Mouse (Mus musculus) midbrain, embryonic 13.5 days (tissue): ENCODE data around the gene Clcc1. TPM values are rescaled to one million over a fixed set of nuclear protein-coding genes. Genes with fewer than 3 reads are reported as not detected.
"Not testable (repeated sequence)": the region's sequence is repeated elsewhere in the genome, so short reads cannot be mapped to it uniquely, and the experiment has no call there.

Experiments used
- ATAC-seq: fragments of 200-750 bp; cut with Nextera tagmentation; 2 replicates; pipeline ENCODE4 v1.8.0; 2017; ENCODE audit warnings: mild to moderate bottlenecking, moderate TSS enrichment, moderate library complexity
- H3K27ac ChIP-seq: fragments of 300-500 bp; sonication (generic); 2 replicates; pipeline ENCODE4 v1.5.1; 2015; ENCODE audit warnings: inconsistent platforms, mild to moderate bottlenecking, moderate library complexity
- H3K27me3 ChIP-seq: fragments of 300-500 bp; sonication (generic); 2 replicates; pipeline ENCODE4 v1.6.1; 2015; ENCODE audit warnings: mild to moderate bottlenecking, inconsistent platforms
- H3K36me3 ChIP-seq: fragments of 300-500 bp; sonication (generic); 2 replicates; pipeline ENCODE4 v1.6.1; 2015; ENCODE audit warnings: mild to moderate bottlenecking, inconsistent platforms
- H3K4me1 ChIP-seq: fragments of 300-500 bp; sonication (generic); replicated peaks from 2 replicates; pipeline ENCODE4 v1.6.1; 2015; ENCODE audit warnings: inconsistent platforms
- H3K4me2 ChIP-seq: fragments of 300-500 bp; sonication (generic); replicated peaks from 2 replicates; pipeline ENCODE4 v1.6.1; 2015; ENCODE audit warnings: moderate library complexity, mild to moderate bottlenecking, inconsistent platforms
- H3K4me3 ChIP-seq: fragments of 300-500 bp; sonication (generic); replicated peaks from 2 replicates; pipeline ENCODE4 v1.5.1; 2015; ENCODE audit warnings: mild to moderate bottlenecking, inconsistent platforms
- H3K9ac ChIP-seq: fragments of 300-500 bp; sonication (generic); replicated peaks from 2 replicates; pipeline ENCODE4 v1.6.1; 2015; ENCODE audit warnings: mild to moderate bottlenecking, inconsistent platforms
- H3K9me3 ChIP-seq: fragments of 300-500 bp; sonication (generic); 2 replicates; pipeline ENCODE4 v1.6.1; 2016; ENCODE audit warnings: mild to moderate bottlenecking, inconsistent platforms
- WGBS: fragments of 180-500 bp; shearing (Covaris S2); methylation state at CpG from one replicate; pipeline ENCODE4 v1.1.7; 2015; 5-methylcytosine and 5-hydroxymethylcytosine counted together
- polyA plus RNA-seq: library from polyadenylated mRNA; unstranded; fragments of >200 nt; fragmentation: Nextera tagmentation; extraction: Ambion mirVana; gene quantifications from 2 replicates; pipeline ENCODE4 v1.2.1, GENCODE M21; 2015

The Clcc1 gene
- polyA plus RNA-seq = 52.3 and 57.5 TPM in 2 replicates

DNA sequence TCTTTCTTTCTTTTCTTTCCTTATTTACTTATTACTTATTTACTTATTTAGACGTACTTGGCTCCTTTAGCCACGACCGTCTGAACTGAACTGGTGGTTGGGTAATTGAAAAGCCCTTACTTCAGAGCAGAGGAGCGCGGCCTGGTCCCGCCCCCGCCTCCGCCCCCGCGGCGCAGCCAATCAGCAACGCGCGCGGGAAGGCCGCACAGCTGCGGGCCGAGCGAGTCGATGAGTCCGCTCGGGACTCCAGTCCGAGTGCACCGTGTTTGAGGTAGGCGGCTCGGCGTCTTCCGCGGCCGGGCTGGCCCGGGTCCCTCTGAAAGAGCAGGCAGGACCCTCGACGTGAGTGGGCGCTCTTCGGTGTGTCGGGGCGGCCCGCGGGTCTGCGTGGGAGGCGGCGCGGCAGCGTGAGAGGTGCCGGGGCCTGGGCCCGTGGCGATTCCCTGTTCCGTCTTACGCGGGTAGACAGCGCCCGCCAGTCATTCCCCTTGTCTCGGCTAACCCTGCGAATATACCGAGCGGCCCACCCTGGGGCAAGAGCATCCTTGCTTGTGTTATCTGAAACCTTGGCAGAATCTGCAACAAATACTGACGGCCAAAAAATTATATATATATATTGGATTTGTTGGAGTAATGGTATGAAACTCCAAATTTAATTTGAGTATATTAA lies at the start of gene Clcc1:
Gene Clcc1, plus strand, starts transcription at position 204 of the 670 bp plus-strand sequence.
- no peaks in the 10 kb centered on the region for H3K9me3 ChIP-seq
- 0% methylated on average over 56 of the region's 57 CpGs for WGBS
- H3K36me3 ChIP-seq = no peaks in the 10 kb centered on the region

DNA sequence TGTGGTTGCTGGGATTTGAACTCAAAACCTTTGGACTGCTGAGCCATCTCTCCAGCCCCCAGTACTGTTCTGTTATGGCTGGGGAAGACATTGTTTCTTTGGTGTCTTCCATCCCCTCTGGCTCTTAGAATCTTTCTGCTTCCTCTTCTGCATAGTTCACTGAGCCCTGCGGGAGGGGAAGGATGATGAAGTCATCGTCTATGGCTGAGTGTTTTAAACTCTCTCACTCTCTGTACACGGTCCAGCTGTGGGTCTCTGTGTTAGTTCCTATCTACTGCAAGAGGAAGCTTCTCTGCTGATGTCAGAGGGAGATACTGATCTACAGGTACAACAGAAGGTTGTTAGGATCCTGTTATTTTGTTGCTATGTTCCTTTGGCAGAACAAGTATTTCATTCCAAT lies 44.8 kb upstream of the Clcc1 start:
- no peak overlapping the region for H3K9ac ChIP-seq
- ATAC-seq = no peak
- peaks cover 37% of the 10 kb centered on the region for H3K36me3 ChIP-seq
- no peak overlapping the region for H3K4me3 ChIP-seq
- H3K4me1 ChIP-seq = no peaks in the 10 kb centered on the region
- H3K27me3 ChIP-seq = no peaks in the 10 kb centered on the region
- H3K9me3 ChIP-seq = no peaks in the 10 kb centered on the region
- 71% methylated on average over 3 of the region's 3 CpGs for WGBS
- H3K4me2 ChIP-seq = no peak overlapping the region
- no peak overlapping the region for H3K27ac ChIP-seq

More for the DNA sequence above, at the start of gene Clcc1:
- peak within 1 kb of the TSS; percentile 82 for H3K27ac ChIP-seq
- ATAC-seq = peak; percentile 98
- H3K27me3 ChIP-seq = no peaks in the 10 kb centered on the region
- peaks cover 19% of the 10 kb centered on the region for H3K4me1 ChIP-seq
- H3K4me3 ChIP-seq = peak within 1 kb of the TSS; percentile 77
- peak within 1 kb of the TSS; percentile 78 for H3K9ac ChIP-seq
- H3K4me2 ChIP-seq = peak within 1 kb of the TSS; percentile 65

DNA sequence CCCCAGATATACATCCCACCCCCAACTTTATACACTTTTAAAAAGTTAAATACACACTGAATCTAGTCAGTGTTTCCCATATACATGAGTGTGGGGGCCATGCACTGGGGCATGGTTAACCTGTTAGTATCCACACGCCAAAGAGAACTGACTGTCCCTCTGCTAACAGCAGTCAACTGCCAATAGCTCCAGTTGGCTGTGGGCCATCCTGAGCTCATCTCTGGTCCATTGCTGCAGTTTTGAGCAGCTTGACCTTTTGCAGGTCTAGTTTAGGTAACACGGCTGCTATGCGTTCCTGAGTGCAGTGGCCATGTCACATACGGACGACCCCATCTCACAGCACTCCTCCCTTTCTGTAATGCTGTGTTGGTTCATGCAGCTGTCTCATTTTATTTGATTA lies 19.0 kb upstream of the Clcc1 start:
- H3K4me3 ChIP-seq = no peak overlapping the region
- H3K9ac ChIP-seq = no peak overlapping the region
- no peak for ATAC-seq
- H3K4me1 ChIP-seq = no peaks in the 10 kb centered on the region
- no peaks in the 10 kb centered on the region for H3K27me3 ChIP-seq
- peaks cover 47% of the 10 kb centered on the region for H3K36me3 ChIP-seq
- H3K4me2 ChIP-seq = no peak overlapping the region
- H3K27ac ChIP-seq = no peak overlapping the region
- 96% methylated on average over 5 of the region's 5 CpGs for WGBS
- no peaks in the 10 kb centered on the region for H3K9me3 ChIP-seq

DNA sequence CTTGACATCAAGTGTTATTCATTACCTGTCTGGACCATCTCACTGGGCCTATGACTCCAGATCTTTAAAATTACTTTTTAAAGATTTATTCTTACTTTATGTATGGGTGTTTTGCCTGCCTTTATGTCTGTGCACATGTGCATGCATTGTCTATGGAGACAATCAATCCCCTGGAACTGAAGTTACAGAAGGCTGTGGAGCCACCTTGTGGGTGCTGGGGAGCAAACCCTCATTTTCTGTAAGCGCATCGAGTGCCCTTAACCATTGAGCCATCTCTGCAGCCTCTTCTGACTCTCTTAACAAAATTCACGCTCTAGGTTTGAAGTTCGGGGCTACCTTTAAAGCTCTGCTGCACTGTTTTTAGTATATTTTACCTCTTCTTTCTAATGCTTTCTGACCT lies 14.3 kb upstream of the Clcc1 start:
- WGBS = 54% methylated on average over 4 of the region's 4 CpGs
- no peaks in the 10 kb centered on the region for H3K27me3 ChIP-seq
- H3K4me1 ChIP-seq = no peaks in the 10 kb centered on the region
- no peak overlapping the region for H3K9ac ChIP-seq
- peaks cover 53% of the 10 kb centered on the region for H3K36me3 ChIP-seq
- H3K4me2 ChIP-seq = no peak overlapping the region
- H3K9me3 ChIP-seq = no peaks in the 10 kb centered on the region
- no peak overlapping the region for H3K4me3 ChIP-seq
- no peak for ATAC-seq
- H3K27ac ChIP-seq = no peak overlapping the region

DNA sequence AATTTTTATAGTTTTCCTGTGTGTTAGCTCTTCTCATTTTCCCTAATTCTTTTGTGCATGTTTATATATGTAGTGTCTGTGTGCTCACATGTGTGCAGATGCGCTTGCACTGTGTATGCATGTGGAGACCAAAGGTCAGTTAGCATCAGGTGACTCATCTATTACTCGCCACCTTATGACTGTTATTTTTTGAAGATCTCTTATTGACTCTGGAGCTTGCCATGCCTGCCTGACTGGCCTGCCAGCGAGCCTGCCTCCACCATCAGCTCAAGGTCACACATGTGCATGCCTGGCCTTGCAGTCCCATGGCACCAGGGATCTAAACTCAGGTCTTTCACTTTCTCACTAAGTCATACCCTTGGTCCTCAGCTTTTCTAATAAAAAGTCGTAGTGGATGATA lies 12.7 kb upstream of the Clcc1 start:
- ATAC-seq = no peak
- 90% methylated on average over 4 of the region's 4 CpGs for WGBS
- Histone ChIP-seq H3K9me3 (no peaks in the 10 kb centered on the region), H3K27ac (no peak overlapping the region), H3K4me2 (no peak overlapping the region), H3K4me1 (no peaks in the 10 kb centered on the region), H3K36me3 (peaks cover 58% of the 10 kb centered on the region), H3K4me3 (no peak overlapping the region), H3K9ac (no peak overlapping the region), H3K27me3 (no peaks in the 10 kb centered on the region)

DNA sequence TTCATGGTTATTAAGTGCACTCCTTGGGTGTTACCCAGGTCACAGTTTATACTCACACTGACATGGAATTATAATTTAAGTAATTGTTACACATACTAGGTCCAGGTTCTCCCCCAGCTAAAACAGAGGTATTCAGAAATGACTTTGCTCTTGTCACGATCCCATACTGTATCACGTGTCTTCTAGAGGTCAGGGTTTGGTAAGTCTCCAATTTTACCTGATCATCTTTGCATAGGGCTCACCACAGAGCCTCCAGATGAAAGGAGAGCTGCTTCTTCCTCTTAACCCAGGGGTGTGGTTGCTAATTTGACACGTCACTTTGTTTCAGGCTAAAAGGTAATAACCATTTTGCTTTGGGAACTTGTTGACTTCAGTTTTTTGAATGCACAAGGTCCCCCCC lies 8.9 kb upstream of the Clcc1 start:
- Histone ChIP-seq H3K36me3 (peaks cover 39% of the 10 kb centered on the region), H3K4me1 (no peaks in the 10 kb centered on the region), H3K4me2 (no peak overlapping the region), H3K27ac (no peak overlapping the region), H3K9ac (no peak overlapping the region), H3K4me3 (no peak overlapping the region), H3K27me3 (no peaks in the 10 kb centered on the region), H3K9me3 (no peaks in the 10 kb centered on the region)
- ATAC-seq = no peak
- 93% methylated on average over 3 of the region's 3 CpGs for WGBS

DNA sequence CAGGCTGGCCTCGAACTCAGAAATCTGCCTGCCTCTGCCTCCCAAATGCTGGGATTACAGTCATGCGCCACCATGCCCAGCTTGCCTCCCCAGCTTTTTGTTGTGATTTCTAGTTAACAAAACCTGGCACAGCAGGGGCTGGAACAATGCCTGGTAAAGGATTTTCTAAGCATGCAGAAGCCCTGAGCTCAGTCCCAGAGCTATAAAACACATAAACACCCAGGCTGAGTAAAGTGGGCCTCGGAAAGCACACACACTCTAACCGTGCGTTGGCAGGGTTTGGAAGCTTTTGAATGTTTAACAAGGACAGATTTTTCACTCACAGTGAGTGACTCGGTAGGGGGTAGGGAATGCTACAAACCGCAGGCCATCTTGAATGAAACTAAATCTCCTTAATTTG lies 7.7 kb upstream of the Clcc1 start:
- 50% methylated on average over 7 of the region's 7 CpGs for WGBS
- ATAC-seq = no peak
- Histone ChIP-seq H3K27me3 (no peaks in the 10 kb centered on the region), H3K4me1 (no peaks in the 10 kb centered on the region), H3K36me3 (peaks cover 37% of the 10 kb centered on the region), H3K9me3 (no peaks in the 10 kb centered on the region), H3K9ac (no peak overlapping the region), H3K27ac (no peak overlapping the region), H3K4me3 (no peak overlapping the region), H3K4me2 (no peak overlapping the region)

DNA sequence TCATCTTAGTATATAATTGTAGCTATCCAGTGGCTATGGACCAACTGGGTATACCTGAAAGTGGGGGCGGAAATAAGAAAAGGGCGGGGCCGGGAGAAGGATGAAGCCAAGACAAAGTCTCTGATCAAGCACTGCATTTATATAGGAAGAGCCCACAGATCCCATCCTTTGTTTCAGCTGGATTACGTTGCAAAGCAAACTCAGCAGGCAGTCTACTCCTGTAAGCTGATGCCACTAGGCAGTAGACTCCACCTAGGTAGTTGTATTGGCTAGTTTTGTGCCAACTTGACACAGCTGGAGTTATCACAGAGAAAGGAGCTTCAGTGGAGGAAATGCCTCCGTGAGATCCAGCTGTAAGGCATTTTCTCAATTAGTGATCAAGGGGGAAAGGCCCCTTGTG lies 6.0 kb upstream of the Clcc1 start:
- not testable (repeated sequence) for H3K4me3 ChIP-seq, H3K4me2 ChIP-seq, H3K27ac ChIP-seq, H3K9ac ChIP-seq, ATAC-seq, H3K27me3 ChIP-seq, H3K4me1 ChIP-seq, H3K9me3 ChIP-seq
- WGBS = 37% methylated on average over 5 of the region's 5 CpGs
- peaks cover 33% of the 10 kb centered on the region for H3K36me3 ChIP-seq

DNA sequence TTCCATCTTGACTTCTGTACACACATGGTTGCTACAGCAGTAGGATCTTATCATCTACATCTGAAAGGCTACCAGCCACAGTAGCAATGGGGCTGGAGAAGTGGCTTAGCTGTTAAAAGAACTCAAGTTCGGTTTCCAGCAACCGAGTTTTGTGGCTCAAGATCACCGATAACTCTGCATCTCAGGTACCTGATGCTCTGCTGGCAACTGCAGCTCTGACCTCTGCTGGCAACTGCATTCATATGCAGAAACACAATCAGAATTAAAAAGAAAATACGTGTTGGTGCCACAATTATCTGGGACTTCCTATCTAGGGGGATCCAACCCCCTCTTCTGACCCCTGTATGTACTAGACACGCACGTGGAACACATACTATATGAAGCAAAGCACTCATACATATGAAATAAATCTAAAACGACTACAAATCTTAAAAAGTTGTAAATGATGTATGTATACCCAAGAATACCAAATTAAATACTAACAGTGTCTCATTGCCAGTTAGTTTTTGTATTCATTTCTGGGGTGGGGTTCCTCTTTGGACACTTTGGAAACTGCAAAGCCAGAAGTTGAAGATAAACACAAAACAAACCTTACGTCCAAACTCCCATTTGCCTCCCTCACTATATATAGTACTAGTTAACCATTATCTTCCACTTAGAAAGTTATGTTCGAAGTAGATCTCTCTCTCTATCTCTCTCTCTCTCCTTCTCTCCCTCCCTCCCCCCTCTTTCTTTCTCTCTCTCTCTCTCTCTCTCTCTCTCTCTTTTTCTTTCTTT lies 659 bp upstream of the Clcc1 start:
- no peak overlapping the region for H3K27ac ChIP-seq
- H3K27me3 ChIP-seq = no peaks in the 10 kb centered on the region
- H3K9me3 ChIP-seq = no peaks in the 10 kb centered on the region
- no peaks in the 10 kb centered on the region for H3K36me3 ChIP-seq
- no peak overlapping the region for H3K9ac ChIP-seq
- ATAC-seq = no peak
- peaks cover 19% of the 10 kb centered on the region for H3K4me1 ChIP-seq
- WGBS = 26% methylated on average over 9 of the region's 9 CpGs
- H3K4me3 ChIP-seq = no peak overlapping the region; the same call in 1 of the 2 replicates
- H3K4me2 ChIP-seq = peak overlapping the region; percentile 26; the same call in 1 of the 2 replicates

DNA sequence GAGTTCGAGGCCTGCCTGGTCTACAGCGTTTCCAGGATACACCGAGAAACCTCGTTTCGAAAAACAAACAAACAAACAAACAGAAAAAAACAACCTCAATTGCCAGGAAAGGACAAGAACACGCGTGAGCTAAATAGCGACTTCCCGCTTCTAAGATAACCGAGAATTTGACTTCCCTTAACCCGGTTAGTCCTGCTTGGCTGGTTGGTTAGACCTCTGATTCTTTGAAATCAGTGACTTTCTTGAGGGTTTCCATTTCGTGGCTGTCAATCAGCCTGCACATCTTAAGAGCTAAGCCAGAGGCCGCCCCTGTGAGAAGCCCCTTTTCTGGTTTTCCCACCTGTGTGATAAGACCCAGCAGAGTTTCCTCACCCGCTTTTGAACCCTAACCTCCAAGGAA lies 853 bp downstream of the Clcc1 start:
- peak overlapping the region; percentile 78 for H3K9ac ChIP-seq

DNA sequence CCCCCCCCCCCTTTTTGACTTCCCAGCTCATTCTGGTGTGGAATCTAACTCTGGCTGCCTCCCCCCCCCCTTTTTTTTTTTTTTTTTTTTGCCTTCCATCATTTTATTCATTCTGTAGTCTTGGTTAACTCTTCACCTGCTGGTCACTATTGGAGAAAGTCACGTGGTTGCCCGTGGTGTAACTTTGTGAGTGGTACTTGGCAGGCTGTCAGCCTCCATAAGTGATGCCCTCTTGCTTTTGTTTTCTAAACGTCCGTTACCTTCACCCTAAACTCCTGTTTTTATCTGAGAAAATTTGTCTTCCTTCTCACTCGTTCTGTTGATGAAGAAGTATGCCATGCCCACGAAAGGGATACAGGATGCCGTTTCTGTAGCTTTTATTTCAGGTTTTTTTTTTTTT lies 1.8 kb downstream of the Clcc1 start:
- Histone ChIP-seq H3K4me3 (no peak overlapping the region), H3K4me1 (peaks cover 19% of the 10 kb centered on the region), H3K9me3 (no peaks in the 10 kb centered on the region), H3K27ac (no peak overlapping the region), H3K9ac (no peak overlapping the region), H3K4me2 (no peak overlapping the region), H3K27me3 (no peaks in the 10 kb centered on the region), H3K36me3 (0 out of 2 replicates have a peak, but pooled peaks cover 3% of the 10 kb centered on the region)
- no peak for ATAC-seq
- WGBS = 90% methylated on average over 7 of the region's 7 CpGs

More for the DNA sequence above, 853 bp downstream of the Clcc1 start:
- Histone ChIP-seq H3K27ac (no peak overlapping the region), H3K4me1 (peaks cover 19% of the 10 kb centered on the region), H3K36me3 (no peaks in the 10 kb centered on the region), H3K9me3 (no peaks in the 10 kb centered on the region), H3K27me3 (no peaks in the 10 kb centered on the region), H3K4me3 (peak overlapping the region; percentile 77), H3K4me2 (peak overlapping the region; percentile 65)
- 29% methylated on average over 14 of the region's 14 CpGs for WGBS
- ATAC-seq = no peak

DNA sequence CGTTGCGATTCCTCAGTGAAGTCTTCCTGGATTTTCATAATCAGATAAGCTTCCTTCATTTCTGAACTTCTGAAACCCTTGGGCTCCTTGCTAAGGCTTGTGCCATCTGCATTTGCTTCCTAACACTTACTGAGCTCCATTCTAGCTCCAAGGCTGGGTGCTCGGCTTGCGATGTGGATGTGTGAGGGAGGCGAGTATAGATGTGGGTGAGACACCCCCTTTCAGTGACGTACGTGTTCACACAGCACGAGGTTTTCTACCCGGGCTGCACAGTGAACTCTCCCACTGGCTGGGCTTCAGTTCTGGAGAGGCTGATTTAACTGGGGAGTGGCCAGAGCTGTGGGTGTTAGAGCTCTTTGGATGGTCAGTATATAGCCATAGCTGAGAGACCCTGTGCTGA lies 4.9 kb downstream of the Clcc1 start:
- H3K4me2 ChIP-seq = no peak overlapping the region
- no peak overlapping the region for H3K9ac ChIP-seq
- peaks cover 27% of the 10 kb centered on the region for H3K36me3 ChIP-seq
- no peaks in the 10 kb centered on the region for H3K27me3 ChIP-seq
- H3K4me1 ChIP-seq = peaks cover 13% of the 10 kb centered on the region
- no peak overlapping the region for H3K4me3 ChIP-seq
- 96% methylated on average over 9 of the region's 9 CpGs for WGBS
- no peaks in the 10 kb centered on the region for H3K9me3 ChIP-seq
- H3K27ac ChIP-seq = no peak overlapping the region
- ATAC-seq = no peak
